Mouse (Mus musculus) common myeloid progenitor, adult 5-6 weeks (primary cell): Measurements from ENCODE around the gene Zan. TPM values are rescaled to one million over a fixed set of nuclear protein-coding genes. Genes with fewer than 3 reads are reported as not detected.
A peak's percentile ranks its signal among the peaks of the same experiment; 100 is the strongest.

ENCODE experiments used
- ATAC-seq: replicated peaks from 2 replicates; pipeline ENCODE4 v1.8.0; 2016; ENCODE audit warnings: low read depth, mild to moderate bottlenecking, moderate TSS enrichment, inconsistent platforms; ENCODE audit not compliant: poor library complexity, severe bottlenecking
- total RNA-seq: library from RNA; stranded (forward); fragments of 200-1000, 187-1606 nt; gene quantifications from 2 replicates; pipeline ENCODE4 v1.2.3, GENCODE M21; 2017

Gene Zan
- total RNA-seq, 1 experiment from 2014 or later = 0.37 TPM

GRCm38 (mm10) chr5:137354091-137354490, 122.8 kb downstream of the Zan start:
- no peak for ATAC-seq

DNA sequence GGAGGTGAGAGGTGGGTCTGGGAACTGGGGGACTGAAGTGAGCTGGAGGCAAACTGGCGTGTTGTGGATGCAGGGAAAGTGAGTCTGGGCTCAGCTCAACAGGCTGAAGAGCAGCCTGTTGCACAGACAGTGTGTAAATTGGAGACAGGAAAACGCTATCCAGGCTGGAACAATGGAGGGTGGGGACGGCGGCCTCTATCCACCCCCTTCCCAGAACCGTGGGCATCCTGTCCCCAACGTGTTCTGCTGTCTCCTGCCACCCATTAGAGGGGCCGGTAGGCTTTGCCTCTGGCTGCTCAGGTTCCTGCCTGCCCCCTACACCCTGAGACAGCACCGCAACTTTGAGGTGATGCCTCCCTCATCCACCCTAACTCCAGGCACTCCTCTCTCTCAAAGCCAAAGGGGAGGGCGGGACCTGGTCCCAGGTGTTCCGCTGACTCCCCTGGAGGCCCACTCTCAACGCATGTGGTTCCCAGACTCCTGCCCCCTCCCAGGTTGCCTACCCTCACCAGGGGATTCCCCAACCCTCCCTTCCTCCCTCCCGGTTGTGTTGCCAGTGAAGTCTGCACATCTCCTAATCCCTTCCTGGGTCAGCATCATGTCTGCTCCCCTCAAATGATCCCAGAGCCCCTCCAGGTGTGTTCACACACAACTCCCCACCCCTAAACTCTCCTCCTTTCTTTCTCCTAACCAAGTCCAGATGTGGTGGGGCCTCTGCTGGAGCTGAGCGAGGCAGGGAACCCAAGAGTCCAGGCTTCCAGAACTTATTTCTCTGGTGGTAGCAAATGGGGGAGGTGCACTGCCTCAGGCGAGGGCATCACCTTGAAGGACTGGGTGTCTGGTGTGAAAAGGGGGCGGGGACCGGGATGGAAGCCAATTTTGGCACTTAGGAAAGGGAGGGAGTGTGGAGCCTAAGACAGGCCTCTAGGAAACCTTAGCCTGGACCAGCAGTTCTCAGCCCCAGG, 124.6 kb downstream of the Zan start:
- no peak for ATAC-seq

- no peak for ATAC-seq
These were observed 125.5 kb downstream of the Zan start for GRCm38 (mm10) chr5:137351394-137351793.

DNA sequence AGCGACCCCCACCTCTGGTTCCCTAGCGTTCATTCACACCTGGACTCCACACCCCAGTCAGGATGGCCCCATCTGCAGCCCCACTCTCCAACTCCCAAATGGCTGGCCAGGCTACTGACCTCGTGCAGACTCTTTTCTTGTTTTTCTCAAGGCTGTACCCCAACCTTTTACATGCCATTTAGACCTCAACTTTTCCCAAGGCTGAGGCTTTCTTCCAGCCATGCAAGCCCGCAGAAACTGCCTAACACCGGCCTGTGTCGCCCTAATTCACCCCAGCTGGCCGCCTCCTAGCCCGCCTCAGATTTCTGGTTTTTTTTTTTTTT, 125.8 kb downstream of the Zan start:
- ATAC-seq = no peak

DNA sequence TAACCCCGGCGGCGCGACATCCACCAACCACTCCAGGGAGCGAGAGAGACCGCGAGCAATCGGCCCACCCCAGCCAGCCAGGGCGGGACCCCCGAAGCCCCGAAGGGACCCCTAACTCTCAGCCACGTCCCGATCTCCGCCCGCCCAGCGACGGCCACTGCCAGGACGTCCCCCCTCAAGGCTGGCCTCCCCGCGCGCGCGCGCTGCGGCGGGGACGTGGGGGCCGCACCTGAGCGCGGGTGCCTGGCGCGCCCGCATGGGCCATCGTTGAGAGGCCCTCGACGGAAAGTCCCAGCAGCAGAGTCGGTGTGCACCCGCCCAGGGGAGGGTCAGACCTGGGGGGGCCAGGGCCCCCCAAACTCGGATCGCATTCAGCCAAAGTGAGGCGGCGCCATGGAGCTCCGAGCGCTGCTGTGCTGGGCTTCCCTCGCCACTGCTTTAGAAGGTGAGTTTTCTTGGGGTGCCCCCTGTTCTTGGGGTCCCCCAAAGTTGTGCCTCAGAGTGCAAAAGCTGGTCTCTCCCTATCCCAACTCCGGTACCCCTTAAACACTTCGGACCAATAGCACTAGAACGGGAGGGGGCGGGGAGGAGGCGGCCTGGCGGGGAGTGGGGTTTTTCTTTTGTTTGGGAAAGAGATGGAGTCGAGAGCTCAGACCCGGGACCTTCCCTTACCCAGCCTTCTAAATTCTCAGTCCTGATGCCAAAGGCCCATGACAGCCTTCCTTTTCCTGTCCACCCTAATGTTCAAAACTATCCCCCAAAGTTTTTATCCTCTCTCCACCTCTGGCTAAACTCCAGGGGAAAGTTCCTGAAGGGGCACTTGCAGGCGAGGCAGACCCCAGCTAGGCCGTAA, 126.4 kb downstream of the Zan start:
- no peak for ATAC-seq

DNA sequence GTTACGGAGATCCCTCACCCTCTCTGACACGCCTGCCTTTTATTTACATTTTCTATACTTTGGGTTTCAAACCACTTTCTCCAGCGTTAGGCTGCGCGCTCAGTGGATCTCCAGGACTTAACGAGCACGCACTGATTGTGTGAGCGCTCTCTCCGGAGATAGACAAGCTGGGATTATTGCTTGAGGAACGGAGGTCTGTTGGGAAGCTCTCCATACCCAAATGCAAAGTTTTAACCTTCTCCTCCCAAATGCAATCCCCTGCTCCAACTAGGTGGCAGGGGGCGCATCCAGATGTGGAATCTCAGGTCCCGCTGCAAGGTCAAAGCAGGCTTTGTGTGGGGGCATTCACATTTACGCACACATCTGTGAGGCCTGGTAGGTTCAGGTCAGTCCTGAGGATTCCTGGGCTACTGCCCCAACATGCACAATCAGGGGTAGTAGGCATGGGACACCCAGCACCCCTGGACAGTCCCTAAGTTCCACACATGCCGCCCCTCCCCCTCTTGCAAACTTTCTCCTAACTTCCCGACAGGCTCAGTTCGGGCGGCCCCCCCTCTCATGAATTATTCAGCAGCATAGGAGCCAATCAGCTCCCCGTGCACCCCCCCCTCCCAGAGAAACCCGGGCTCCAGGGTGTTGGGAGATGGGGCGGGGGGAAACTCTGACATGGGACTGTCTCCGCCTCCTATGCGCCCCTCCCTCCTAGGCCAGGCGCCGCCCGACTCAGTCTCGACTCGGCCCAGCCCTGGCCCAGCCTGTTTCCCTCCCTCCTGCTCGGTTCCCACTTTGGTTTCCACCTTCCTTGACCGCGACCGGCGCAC, 127.3 kb downstream of the Zan start, which contains the start of gene Ephb4:
Ephb4 (plus strand) TSS at position 726 of the 821 bp plus-strand sequence.
- peak; percentile 50 for ATAC-seq

- no peak for ATAC-seq
These were observed 128.1 kb downstream of the Zan start for GRCm38 (mm10) chr5:137348482-137349383.

DNA sequence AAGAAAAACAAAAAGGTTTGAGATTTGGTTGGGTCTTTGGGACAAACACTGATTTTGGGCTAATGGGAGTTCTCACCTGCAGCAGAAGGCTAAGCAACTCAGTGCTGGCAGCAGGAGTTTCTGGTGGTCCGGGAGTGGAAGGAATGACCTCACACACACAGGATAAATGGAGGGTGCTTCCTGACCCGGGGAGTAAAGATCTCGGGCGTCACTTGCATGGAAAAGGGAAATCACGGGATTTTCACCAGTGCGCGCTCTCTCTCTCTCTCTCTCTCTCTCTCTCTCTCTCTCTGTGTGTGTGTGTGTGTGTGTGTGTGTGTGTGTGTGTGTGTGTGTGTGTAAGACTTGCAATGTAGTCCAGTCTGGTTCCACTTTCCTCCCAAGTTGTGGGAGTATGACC, 129.0 kb downstream of the Zan start:
- ATAC-seq = no peak

- ATAC-seq = no peak
These were observed 129.9 kb downstream of the Zan start for GRCm38 (mm10) chr5:137346983-137347382.

DNA sequence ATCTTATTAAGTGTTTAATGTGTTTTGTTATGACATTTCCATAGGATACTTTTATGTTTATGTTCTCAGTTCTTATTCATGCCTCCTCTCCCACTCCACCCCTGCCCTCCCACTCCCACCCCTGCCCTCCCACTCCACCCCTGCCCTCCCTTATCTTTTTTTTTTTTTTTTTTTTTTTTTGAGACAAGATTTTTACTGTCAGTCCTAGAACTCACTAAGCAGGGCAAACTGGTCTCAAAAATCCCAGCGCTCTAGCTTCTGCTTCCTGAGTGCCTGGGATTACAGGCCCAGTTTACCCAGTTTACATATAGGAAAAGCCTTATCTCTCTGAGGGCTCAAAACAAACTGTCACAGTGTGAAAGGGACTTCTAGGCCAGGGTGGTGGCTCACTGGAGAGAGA, 130.5 kb downstream of the Zan start:
- no peak for ATAC-seq

DNA sequence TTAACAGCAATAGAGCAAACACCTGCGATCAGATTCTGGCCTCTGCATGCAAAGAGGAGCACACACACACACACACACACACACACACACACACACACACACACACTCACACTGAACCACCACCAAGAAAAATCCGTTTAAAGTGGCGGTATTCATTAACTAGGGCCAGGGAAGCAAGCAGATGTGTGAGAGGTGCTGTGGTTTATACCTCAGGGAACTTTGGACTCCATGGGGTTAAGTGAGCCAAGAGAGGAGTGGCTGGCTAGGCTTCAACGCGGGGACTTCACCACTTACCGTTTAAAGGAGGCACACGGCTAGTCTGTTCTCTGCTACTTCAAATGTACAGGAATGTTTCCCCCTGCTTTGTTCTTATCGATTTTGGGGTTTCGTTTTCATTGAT, 131.0 kb downstream of the Zan start:
- 0 out of 2 replicates have a peak, but pooled peaks have one; percentile 24 for ATAC-seq

- no peak for ATAC-seq
These were observed 133.0 kb downstream of the Zan start for GRCm38 (mm10) chr5:137343869-137344268.

- no peak for ATAC-seq
These were observed 133.5 kb downstream of the Zan start for GRCm38 (mm10) chr5:137343412-137343811.

DNA sequence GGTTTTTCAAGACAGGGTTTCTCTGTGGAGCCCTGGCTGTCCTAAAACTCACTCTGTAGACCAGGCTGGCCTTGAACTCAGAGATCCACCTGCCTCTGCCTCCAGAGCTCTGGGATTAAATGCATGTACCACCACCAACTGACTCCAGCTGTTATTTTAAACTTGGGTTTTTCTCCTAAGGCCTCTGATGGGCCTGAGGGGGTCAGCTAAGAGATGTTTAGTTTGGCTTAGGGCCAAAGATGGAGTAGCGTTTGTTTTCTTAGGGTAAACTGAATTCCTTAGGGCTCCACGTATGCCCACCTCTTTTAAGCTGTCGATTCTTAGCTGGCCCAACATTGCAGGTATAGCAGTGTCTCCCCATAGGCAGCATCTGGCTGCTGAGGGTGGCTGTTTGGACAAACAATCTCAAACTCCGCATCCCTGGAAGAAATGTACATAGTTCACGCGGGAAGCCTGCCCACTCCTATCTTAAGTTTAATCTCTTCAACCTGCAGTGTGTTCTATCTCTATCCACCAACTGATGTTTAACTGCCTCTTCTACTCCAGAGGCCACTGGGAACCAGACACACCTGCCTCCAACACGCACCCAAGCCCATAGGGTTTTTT, 134.4 kb downstream of the Zan start:
- no peak for ATAC-seq

DNA sequence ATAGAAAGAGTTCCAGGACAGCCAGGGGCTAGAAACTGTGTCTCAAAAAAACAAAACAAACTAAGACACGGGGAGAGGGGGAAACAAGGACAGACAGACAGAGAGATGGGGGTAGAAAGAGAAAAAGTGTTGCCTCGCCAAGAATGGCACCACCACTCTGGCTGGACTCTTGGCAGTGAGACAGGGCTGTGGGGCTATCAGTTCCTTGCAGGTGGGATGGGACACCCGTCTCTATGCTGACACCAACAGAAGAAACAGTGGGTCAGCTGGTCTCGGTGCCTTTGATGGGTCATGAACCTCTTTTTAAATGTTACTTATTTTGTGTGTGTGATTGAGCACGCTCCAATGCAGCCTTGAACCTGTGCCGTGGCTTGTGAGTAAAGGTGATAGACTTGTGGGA, 136.6 kb downstream of the Zan start:
- ATAC-seq = no peak

DNA sequence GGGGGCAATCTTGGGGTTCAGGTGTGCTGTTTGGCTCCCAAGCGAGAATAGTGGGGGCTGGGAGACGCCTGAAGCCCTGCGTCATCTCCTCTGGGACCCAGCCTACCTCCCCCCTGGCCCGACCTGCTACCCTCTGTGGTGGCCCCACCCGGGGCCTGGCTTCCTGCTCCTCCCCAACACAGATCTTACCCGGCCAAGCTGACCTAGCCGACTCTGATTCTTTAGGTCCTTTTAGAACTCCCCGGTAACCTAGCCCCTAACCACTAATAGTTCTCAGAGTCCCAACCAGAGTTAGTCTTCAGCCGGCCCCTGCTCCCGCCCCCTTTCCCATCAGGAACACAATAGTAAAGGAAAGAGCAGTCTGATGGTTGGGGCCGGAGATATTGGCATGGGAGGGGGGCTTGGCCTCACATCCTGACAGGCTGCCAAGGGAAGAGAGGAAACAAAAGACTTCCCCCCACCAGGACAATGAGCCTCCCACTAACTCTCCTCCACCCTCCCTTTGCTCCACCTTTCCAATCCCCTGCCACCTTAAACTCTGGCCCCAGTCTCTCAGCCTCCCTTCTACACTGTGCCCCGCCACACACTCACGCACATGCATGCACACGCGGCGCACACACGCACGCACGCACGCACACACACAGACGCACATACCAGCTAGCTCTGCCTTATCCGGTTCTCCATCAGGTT, 137.4 kb downstream of the Zan start:
- ATAC-seq = no peak

DNA sequence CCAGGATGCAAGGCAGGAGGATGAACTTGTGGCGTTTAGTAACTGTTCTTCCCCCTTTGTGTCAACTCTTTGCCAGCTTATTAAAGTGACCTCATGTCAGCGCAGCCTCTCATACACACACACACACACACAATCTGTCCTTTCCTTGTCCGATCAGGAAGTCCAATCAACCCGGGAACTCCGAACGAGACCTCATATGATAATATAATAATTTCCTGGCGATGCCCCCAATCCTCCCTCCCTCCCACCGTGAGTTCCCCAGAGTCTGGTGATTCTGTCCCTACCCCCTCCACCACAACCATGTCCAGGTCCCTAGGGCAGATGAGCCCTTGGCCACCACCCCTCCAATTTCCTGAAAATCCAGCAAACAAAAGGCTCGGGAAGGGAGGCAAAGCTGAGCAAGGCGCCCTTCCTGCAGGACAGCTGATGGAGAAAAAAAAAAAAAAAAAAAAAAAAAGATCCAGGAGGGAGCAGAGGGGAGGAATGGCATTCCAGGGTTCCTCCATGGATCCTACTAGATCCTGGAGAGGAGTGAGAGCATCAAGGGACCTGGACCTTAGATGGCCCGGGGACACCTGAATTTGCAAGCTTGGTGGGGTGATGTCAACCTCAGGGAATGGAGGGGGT, 138.1 kb downstream of the Zan start:
- ATAC-seq = no peak

DNA sequence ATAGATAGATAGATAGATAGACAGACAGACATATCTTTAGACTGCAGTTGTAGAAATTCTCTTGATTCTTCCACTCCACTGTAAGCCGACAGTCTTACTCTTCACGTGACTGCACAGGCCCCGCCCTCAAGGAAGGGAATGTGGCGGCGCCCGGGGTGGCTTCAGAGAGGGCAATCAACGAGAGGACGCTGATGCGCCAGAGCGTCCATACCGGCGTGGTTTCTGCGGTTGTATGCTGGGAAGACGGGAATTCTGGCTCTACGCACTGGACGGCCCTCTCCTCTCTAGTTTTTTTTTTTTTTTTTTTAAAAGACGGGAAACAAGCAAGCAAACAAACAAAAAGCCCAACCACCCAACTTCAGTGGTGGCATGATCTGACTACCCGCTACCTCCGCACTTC, 138.6 kb downstream of the Zan start:
- peak; percentile 60 for ATAC-seq
